Mouse (Mus musculus): ENCODE data around the gene E130308A19Rik.

- TF ChIP-seq CTCF (IDR thresholded peaks at IDR 0.05): no peak
- no peak for TF ChIP-seq EP300 (IDR thresholded peaks at IDR 0.05)
Observed at GRCm38 (mm10) chr4:59757452-59758435, 131.7 kb downstream of the E130308A19Rik start.
